Mouse (Mus musculus): ENCODE data around the gene Col9a3. TPM values are rescaled to one million over a fixed set of nuclear protein-coding genes. Genes with fewer than 3 reads are reported as not detected.
A peak's percentile ranks its signal among the peaks of the same experiment; 100 is the strongest.

Col9a3 gene
- 4.4 and 6.4 TPM in 2 replicates for polyA plus RNA-seq (2014; fragmentation: Nextera tagmentation; extraction: Ambion mirVana)

GRCm38 (mm10) chr2:180597490-180597889 is at the start of gene Col9a3:
Col9a3 (plus strand) TSS chr2:180597790.
- Histone ChIP-seq H3K4me2 (replicated peaks; ENCODE audit: low read depth, low read length) (peak within 1 kb of the TSS; percentile 43), H3K27ac (ENCODE audit: low read depth, low read length) (no peak within 1 kb of the TSS), H3K36me3 (ENCODE audit: control insufficient read depth, insufficient read depth, low read length) (peaks cover 31% of the 10 kb centered on the region), H3K4me1 (ENCODE audit: control insufficient read depth, insufficient read depth, low read length) (peaks cover 2% of the 10 kb centered on the region; the same call in 1 of the 2 replicates), H3K9me3 (ENCODE audit: control insufficient read depth, low read length) (no peaks in the 10 kb centered on the region), H3K4me3 (ENCODE audit: low read length) (peak within 1 kb of the TSS; percentile 30), H3K27me3 (ENCODE audit: control insufficient read depth, insufficient read depth, low read length) (peaks cover 13% of the 10 kb centered on the region), H3K9ac (ENCODE audit: low read depth, low read length) (peak within 1 kb of the TSS; percentile 42)
- ATAC-seq (ENCODE audit: low FRiP score, low TSS enrichment) = no peak
- 61% methylated on average over 4 of the region's 4 CpGs for WGBS

- Histone ChIP-seq H3K4me2 (replicated peaks; ENCODE audit: low read depth, low read length) (no peak overlapping the region), H3K27ac (ENCODE audit: low read depth, low read length) (no peak overlapping the region), H3K4me3 (ENCODE audit: low read length) (no peak overlapping the region), H3K27me3 (ENCODE audit: control insufficient read depth, insufficient read depth, low read length) (no peaks in the 10 kb centered on the region), H3K9me3 (ENCODE audit: control insufficient read depth, low read length) (no peaks in the 10 kb centered on the region), H3K4me1 (ENCODE audit: control insufficient read depth, insufficient read depth, low read length) (0 out of 2 replicates have a peak, but pooled peaks cover under 1% of the 10 kb centered on the region), H3K36me3 (ENCODE audit: control insufficient read depth, insufficient read depth, low read length) (no peaks in the 10 kb centered on the region), H3K9ac (ENCODE audit: low read depth, low read length) (no peak overlapping the region)
- WGBS = 77% methylated on average over 3 of the region's 3 CpGs
- no peak for ATAC-seq (ENCODE audit: low FRiP score, low TSS enrichment)
Measured at GRCm38 (mm10) chr2:180552340-180552739, 45.2 kb upstream of the Col9a3 start.

GRCm38 (mm10) chr2:180555219-180555618 is 42.4 kb upstream of the Col9a3 start:
- H3K9ac ChIP-seq (ENCODE audit: low read depth, low read length) = no peak overlapping the region
- H3K27me3 ChIP-seq (ENCODE audit: control insufficient read depth, insufficient read depth, low read length) = no peaks in the 10 kb centered on the region
- no peaks in the 10 kb centered on the region for H3K36me3 ChIP-seq (ENCODE audit: control insufficient read depth, insufficient read depth, low read length)
- H3K4me2 ChIP-seq (replicated peaks; ENCODE audit: low read depth, low read length) = no peak overlapping the region
- no peak overlapping the region for H3K4me3 ChIP-seq (ENCODE audit: low read length)
- 53% methylated on average over 3 of the region's 3 CpGs for WGBS
- no peaks in the 10 kb centered on the region for H3K4me1 ChIP-seq (ENCODE audit: control insufficient read depth, insufficient read depth, low read length)
- H3K27ac ChIP-seq (ENCODE audit: low read depth, low read length) = no peak overlapping the region
- no peaks in the 10 kb centered on the region for H3K9me3 ChIP-seq (ENCODE audit: control insufficient read depth, low read length)
- ATAC-seq (ENCODE audit: low FRiP score, low TSS enrichment) = no peak

- Histone ChIP-seq H3K9ac (ENCODE audit: low read depth, low read length) (no peak overlapping the region), H3K4me1 (ENCODE audit: control insufficient read depth, insufficient read depth, low read length) (no peaks in the 10 kb centered on the region), H3K9me3 (ENCODE audit: control insufficient read depth, low read length) (no peaks in the 10 kb centered on the region), H3K36me3 (ENCODE audit: control insufficient read depth, insufficient read depth, low read length) (no peaks in the 10 kb centered on the region), H3K27ac (ENCODE audit: low read depth, low read length) (no peak overlapping the region), H3K27me3 (ENCODE audit: control insufficient read depth, insufficient read depth, low read length) (no peaks in the 10 kb centered on the region), H3K4me2 (replicated peaks; ENCODE audit: low read depth, low read length) (no peak overlapping the region), H3K4me3 (ENCODE audit: low read length) (no peak overlapping the region)
- ATAC-seq (ENCODE audit: low FRiP score, low TSS enrichment) = no peak
- 56% methylated on average over 3 of the region's 3 CpGs for WGBS
Measured at GRCm38 (mm10) chr2:180556470-180556869, 41.1 kb upstream of the Col9a3 start.

- H3K9ac ChIP-seq (ENCODE audit: low read depth, low read length) = no peak overlapping the region
- H3K36me3 ChIP-seq (ENCODE audit: control insufficient read depth, insufficient read depth, low read length) = no peaks in the 10 kb centered on the region
- no peak overlapping the region for H3K27ac ChIP-seq (ENCODE audit: low read depth, low read length)
- no peaks in the 10 kb centered on the region for H3K27me3 ChIP-seq (ENCODE audit: control insufficient read depth, insufficient read depth, low read length)
- no peaks in the 10 kb centered on the region for H3K9me3 ChIP-seq (ENCODE audit: control insufficient read depth, low read length)
- H3K4me1 ChIP-seq (ENCODE audit: control insufficient read depth, insufficient read depth, low read length) = peaks cover 7% of the 10 kb centered on the region
- no peak overlapping the region for H3K4me2 ChIP-seq (replicated peaks; ENCODE audit: low read depth, low read length)
- ATAC-seq (ENCODE audit: low FRiP score, low TSS enrichment) = no peak
- H3K4me3 ChIP-seq (ENCODE audit: low read length) = no peak overlapping the region
- 62% methylated on average over 5 of the region's 5 CpGs for WGBS
Measured at GRCm38 (mm10) chr2:180560245-180560644, 37.3 kb upstream of the Col9a3 start.

- H3K36me3 ChIP-seq (ENCODE audit: control insufficient read depth, insufficient read depth, low read length) = no peaks in the 10 kb centered on the region
- H3K9me3 ChIP-seq (ENCODE audit: control insufficient read depth, low read length) = no peaks in the 10 kb centered on the region
- H3K27me3 ChIP-seq (ENCODE audit: control insufficient read depth, insufficient read depth, low read length) = no peaks in the 10 kb centered on the region
- no peak for ATAC-seq (ENCODE audit: low FRiP score, low TSS enrichment)
- peaks cover 7% of the 10 kb centered on the region for H3K4me1 ChIP-seq (ENCODE audit: control insufficient read depth, insufficient read depth, low read length)
- H3K27ac ChIP-seq (ENCODE audit: low read depth, low read length) = no peak overlapping the region
- no peak overlapping the region for H3K9ac ChIP-seq (ENCODE audit: low read depth, low read length)
- WGBS = 33% methylated on average over 5 of the region's 5 CpGs
- no peak overlapping the region for H3K4me2 ChIP-seq (replicated peaks; ENCODE audit: low read depth, low read length)
- H3K4me3 ChIP-seq (ENCODE audit: low read length) = no peak overlapping the region
Measured at GRCm38 (mm10) chr2:180562146-180562545, 35.4 kb upstream of the Col9a3 start.

- no peak overlapping the region for H3K27ac ChIP-seq (ENCODE audit: low read depth, low read length)
- 44% methylated on average over 6 of the region's 6 CpGs for WGBS
- H3K9me3 ChIP-seq (ENCODE audit: control insufficient read depth, low read length) = no peaks in the 10 kb centered on the region
- H3K4me3 ChIP-seq (ENCODE audit: low read length) = no peak overlapping the region
- H3K4me2 ChIP-seq (replicated peaks; ENCODE audit: low read depth, low read length) = no peak overlapping the region
- H3K9ac ChIP-seq (ENCODE audit: low read depth, low read length) = no peak overlapping the region
- H3K36me3 ChIP-seq (ENCODE audit: control insufficient read depth, insufficient read depth, low read length) = no peaks in the 10 kb centered on the region
- no peaks in the 10 kb centered on the region for H3K27me3 ChIP-seq (ENCODE audit: control insufficient read depth, insufficient read depth, low read length)
- ATAC-seq (ENCODE audit: low FRiP score, low TSS enrichment) = no peak
- H3K4me1 ChIP-seq (ENCODE audit: control insufficient read depth, insufficient read depth, low read length) = peaks cover 7% of the 10 kb centered on the region
Measured at GRCm38 (mm10) chr2:180563296-180563695, 34.3 kb upstream of the Col9a3 start.

GRCm38 (mm10) chr2:180563841-180564240 is 33.7 kb upstream of the Col9a3 start:
- ATAC-seq (ENCODE audit: low FRiP score, low TSS enrichment) = 0 out of 2 replicates have a peak, but pooled peaks have one; percentile 22
- Histone ChIP-seq H3K9ac (ENCODE audit: low read depth, low read length) (no peak overlapping the region), H3K27me3 (ENCODE audit: control insufficient read depth, insufficient read depth, low read length) (no peaks in the 10 kb centered on the region), H3K4me2 (replicated peaks; ENCODE audit: low read depth, low read length) (no peak overlapping the region), H3K36me3 (ENCODE audit: control insufficient read depth, insufficient read depth, low read length) (no peaks in the 10 kb centered on the region), H3K9me3 (ENCODE audit: control insufficient read depth, low read length) (no peaks in the 10 kb centered on the region), H3K4me3 (ENCODE audit: low read length) (no peak overlapping the region), H3K4me1 (ENCODE audit: control insufficient read depth, insufficient read depth, low read length) (peaks cover 12% of the 10 kb centered on the region), H3K27ac (ENCODE audit: low read depth, low read length) (0 out of 2 replicates have a peak overlapping the region, but pooled peaks have one; percentile 2)
- 13% methylated on average over 5 of the region's 5 CpGs for whole genome bisulfite sequencing

- no peak overlapping the region for H3K27ac ChIP-seq (ENCODE audit: low read depth, low read length)
- 43% methylated on average over 13 of the region's 13 CpGs for WGBS
- no peak overlapping the region; the same call in 1 of the 2 replicates for H3K9ac ChIP-seq (ENCODE audit: low read depth, low read length)
- no peak overlapping the region for H3K4me3 ChIP-seq (ENCODE audit: low read length)
- peaks cover 15% of the 10 kb centered on the region for H3K4me1 ChIP-seq (ENCODE audit: control insufficient read depth, insufficient read depth, low read length)
- ATAC-seq (ENCODE audit: low FRiP score, low TSS enrichment) = no peak
- H3K4me2 ChIP-seq (replicated peaks; ENCODE audit: low read depth, low read length) = no peak overlapping the region
- no peaks in the 10 kb centered on the region for H3K36me3 ChIP-seq (ENCODE audit: control insufficient read depth, insufficient read depth, low read length)
- H3K27me3 ChIP-seq (ENCODE audit: control insufficient read depth, insufficient read depth, low read length) = no peaks in the 10 kb centered on the region
- no peaks in the 10 kb centered on the region for H3K9me3 ChIP-seq (ENCODE audit: control insufficient read depth, low read length)
Measured at GRCm38 (mm10) chr2:180566240-180566913, 31.2 kb upstream of the Col9a3 start.
